Mouse (Mus musculus): ENCODE measurements around the gene Frrs1l. TPM values are rescaled to one million over a fixed set of nuclear protein-coding genes. Genes with fewer than 3 reads are reported as not detected.

Gene Frrs1l
- polyA plus RNA-seq, 1 experiment from 2014 or later = 0.91 TPM

- Histone ChIP-seq H3K4me3 (ENCODE audit: low read depth, low read length) (no peak overlapping the region), H3K9me3 (ENCODE audit: low read length) (no peaks in the 10 kb centered on the region), H3K4me2 (replicated peaks; ENCODE audit: low read depth, low read length) (no peak overlapping the region), H3K27ac (ENCODE audit: low read length) (no peak overlapping the region), H3K9ac (replicated peaks; ENCODE audit: low read depth) (no peak overlapping the region), H3K27me3 (replicated peaks; ENCODE audit: insufficient read depth, low read length) (peaks cover 20% of the 10 kb centered on the region; the same call in 1 of the 2 replicates), H3K36me3 (ENCODE audit: insufficient read depth, low read length) (no peaks in the 10 kb centered on the region), H3K4me1 (ENCODE audit: insufficient read depth, low read depth, low read length) (no peaks in the 10 kb centered on the region)
- peak; percentile 20 for DNase-seq (ENCODE audit: low spot score)
- 56% methylated on average over 7 of the region's 7 CpGs for WGBS
- ATAC-seq = peak; percentile 54; the same call in 1 of the 2 replicates
- TF ChIP-seq CTCF (IDR thresholded peaks at IDR 0.05) = no peak
- no peak for TF ChIP-seq EP300 (IDR thresholded peaks at IDR 0.05)
These were observed 3.1 kb upstream of the Frrs1l start for GRCm38 (mm10) chr4:56993331-56993730.

GRCm38 (mm10) chr4:56991951-56992350, 1.8 kb upstream of the Frrs1l start:
- no peak for TF ChIP-seq CTCF (IDR thresholded peaks at IDR 0.05)
- peak; percentile 78 for TF ChIP-seq EP300 (IDR thresholded peaks at IDR 0.05)
- H3K36me3 ChIP-seq (ENCODE audit: insufficient read depth, low read length) = no peaks in the 10 kb centered on the region
- H3K4me1 ChIP-seq (ENCODE audit: insufficient read depth, low read depth, low read length) = no peaks in the 10 kb centered on the region
- peaks cover 20% of the 10 kb centered on the region; the same call in 1 of the 2 replicates for H3K27me3 ChIP-seq (replicated peaks; ENCODE audit: insufficient read depth, low read length)
- no peak overlapping the region for H3K4me2 ChIP-seq (replicated peaks; ENCODE audit: low read depth, low read length)
- no peak overlapping the region for H3K9ac ChIP-seq (replicated peaks; ENCODE audit: low read depth)
- ATAC-seq = peak; percentile 68
- no peak overlapping the region for H3K27ac ChIP-seq (ENCODE audit: low read length)
- DNase-seq (ENCODE audit: low spot score) = peak; percentile 62
- WGBS = 43% methylated on average over 2 of the region's 2 CpGs
- no peaks in the 10 kb centered on the region for H3K9me3 ChIP-seq (ENCODE audit: low read length)
- H3K4me3 ChIP-seq (ENCODE audit: low read depth, low read length) = no peak overlapping the region

GRCm38 (mm10) chr4:56989431-56990214, 568 bp downstream of the Frrs1l start:
- Histone ChIP-seq H3K4me3 (ENCODE audit: low read depth, low read length) (peak overlapping the region; percentile 51), H3K9ac (replicated peaks; ENCODE audit: low read depth) (no peak overlapping the region), H3K4me2 (replicated peaks; ENCODE audit: low read depth, low read length) (peak overlapping the region; percentile 89), H3K27ac (ENCODE audit: low read length) (no peak overlapping the region), H3K27me3 (replicated peaks; ENCODE audit: insufficient read depth, low read length) (peaks cover 20% of the 10 kb centered on the region; the same call in 1 of the 2 replicates), H3K4me1 (ENCODE audit: insufficient read depth, low read depth, low read length) (no peaks in the 10 kb centered on the region), H3K9me3 (ENCODE audit: low read length) (no peaks in the 10 kb centered on the region), H3K36me3 (ENCODE audit: insufficient read depth, low read length) (no peaks in the 10 kb centered on the region)
- TF ChIP-seq CTCF (IDR thresholded peaks at IDR 0.05) (no peak), EP300 (IDR thresholded peaks at IDR 0.05) (no peak)
- 4% methylated on average over 41 of the region's 45 CpGs for WGBS
- ATAC-seq (0 out of 2 replicates have a peak, but pooled peaks have one; percentile 8), DNase-seq (ENCODE audit: low spot score) (no peak)

GRCm38 (mm10) chr4:56965586-56966179, 24.5 kb downstream of the Frrs1l start:
- Histone ChIP-seq H3K4me1 (ENCODE audit: insufficient read depth, low read depth, low read length) (no peaks in the 10 kb centered on the region), H3K9ac (replicated peaks; ENCODE audit: low read depth) (no peak overlapping the region), H3K4me3 (ENCODE audit: low read depth, low read length) (no peak overlapping the region), H3K4me2 (replicated peaks; ENCODE audit: low read depth, low read length) (no peak overlapping the region), H3K36me3 (ENCODE audit: insufficient read depth, low read length) (no peaks in the 10 kb centered on the region), H3K27ac (ENCODE audit: low read length) (no peak overlapping the region), H3K27me3 (replicated peaks; ENCODE audit: insufficient read depth, low read length) (no peaks in the 10 kb centered on the region), H3K9me3 (ENCODE audit: low read length) (no peaks in the 10 kb centered on the region)
- ATAC-seq = no peak
- peak; percentile 44 for DNase-seq (ENCODE audit: low spot score)
- 45% methylated on average over 7 of the region's 7 CpGs for WGBS
- no peak for TF ChIP-seq EP300 (IDR thresholded peaks at IDR 0.05)
- no peak for TF ChIP-seq CTCF (IDR thresholded peaks at IDR 0.05)

- 87% methylated on average over 6 of the region's 6 CpGs for WGBS
- Histone ChIP-seq H3K4me1 (ENCODE audit: insufficient read depth, low read depth, low read length) (no peaks in the 10 kb centered on the region), H3K27me3 (replicated peaks; ENCODE audit: insufficient read depth, low read length) (no peaks in the 10 kb centered on the region), H3K36me3 (ENCODE audit: insufficient read depth, low read length) (no peaks in the 10 kb centered on the region), H3K4me3 (ENCODE audit: low read depth, low read length) (no peak overlapping the region), H3K27ac (ENCODE audit: low read length) (no peak overlapping the region), H3K9ac (replicated peaks; ENCODE audit: low read depth) (no peak overlapping the region), H3K4me2 (replicated peaks; ENCODE audit: low read depth, low read length) (no peak overlapping the region), H3K9me3 (ENCODE audit: low read length) (no peaks in the 10 kb centered on the region)
- DNase-seq (ENCODE audit: low spot score) (no peak), ATAC-seq (no peak)
- no peak for TF ChIP-seq CTCF (IDR thresholded peaks at IDR 0.05)
- TF ChIP-seq EP300 (IDR thresholded peaks at IDR 0.05) = no peak
These were observed 26.5 kb downstream of the Frrs1l start for GRCm38 (mm10) chr4:56963687-56964086.

GRCm38 (mm10) chr4:56961320-56961925, 28.8 kb downstream of the Frrs1l start:
- no peak for DNase-seq (ENCODE audit: low spot score)
- no peak overlapping the region for H3K4me3 ChIP-seq (ENCODE audit: low read depth, low read length)
- no peaks in the 10 kb centered on the region for H3K9me3 ChIP-seq (ENCODE audit: low read length)
- no peak for ATAC-seq
- H3K4me1 ChIP-seq (ENCODE audit: insufficient read depth, low read depth, low read length) = no peaks in the 10 kb centered on the region
- H3K4me2 ChIP-seq (replicated peaks; ENCODE audit: low read depth, low read length) = no peak overlapping the region
- H3K27ac ChIP-seq (ENCODE audit: low read length) = no peak overlapping the region
- no peaks in the 10 kb centered on the region for H3K36me3 ChIP-seq (ENCODE audit: insufficient read depth, low read length)
- no peaks in the 10 kb centered on the region for H3K27me3 ChIP-seq (replicated peaks; ENCODE audit: insufficient read depth, low read length)
- H3K9ac ChIP-seq (replicated peaks; ENCODE audit: low read depth) = no peak overlapping the region
- WGBS = 61% methylated on average over 12 of the region's 12 CpGs
- TF ChIP-seq CTCF (IDR thresholded peaks at IDR 0.05) (no peak), EP300 (IDR thresholded peaks at IDR 0.05) (no peak)
